Mouse (Mus musculus): ENCODE measurements around the gene Nav2.

Gene Nav2

GRCm38 (mm10) chr7:49525348-49526100, 617.0 kb downstream of the Nav2 start:
- in situ Hi-C loops (cut with MboI; ENCODE audit: low sequenced_read_pairs), result no loop called here

GRCm38 (mm10) chr7:49526101-49526499, 617.6 kb downstream of the Nav2 start:
- in situ Hi-C loops (cut with MboI; ENCODE audit: low sequenced_read_pairs), result no loop called here

- in situ Hi-C loops (cut with MboI; ENCODE audit: low sequenced_read_pairs), result no loop called here
These were observed 619.0 kb downstream of the Nav2 start for GRCm38 (mm10) chr7:49527495-49527894.

GRCm38 (mm10) chr7:49527925-49528324, 619.4 kb downstream of the Nav2 start:
- in situ Hi-C loops (cut with MboI; ENCODE audit: low sequenced_read_pairs), result no loop called here

- in situ Hi-C loops (cut with MboI; ENCODE audit: low sequenced_read_pairs), result no loop called here
These were observed 621.0 kb downstream of the Nav2 start for GRCm38 (mm10) chr7:49529498-49529897.

- in situ Hi-C loops (cut with MboI; ENCODE audit: low sequenced_read_pairs), result no loop called here
These were observed 625.1 kb downstream of the Nav2 start for GRCm38 (mm10) chr7:49533571-49533970.

GRCm38 (mm10) chr7:49534208-49534607, 625.7 kb downstream of the Nav2 start:
- in situ Hi-C loops (cut with MboI; ENCODE audit: low sequenced_read_pairs), result no loop called here

- in situ Hi-C loops (cut with MboI; ENCODE audit: low sequenced_read_pairs), result no loop called here
These were observed 629.8 kb downstream of the Nav2 start for GRCm38 (mm10) chr7:49538360-49538759.

- in situ Hi-C loops (cut with MboI; ENCODE audit: low sequenced_read_pairs), result no loop called here
These were observed 631.7 kb downstream of the Nav2 start for GRCm38 (mm10) chr7:49540181-49540580.

- in situ Hi-C loops (cut with MboI; ENCODE audit: low sequenced_read_pairs), result no loop called here
These were observed 633.6 kb downstream of the Nav2 start for GRCm38 (mm10) chr7:49542135-49542534.

- in situ Hi-C loops (cut with MboI; ENCODE audit: low sequenced_read_pairs), result no loop called here
These were observed 636.5 kb downstream of the Nav2 start for GRCm38 (mm10) chr7:49544775-49545705.

- in situ Hi-C loops (cut with MboI; ENCODE audit: low sequenced_read_pairs), result no loop called here
These were observed 637.2 kb downstream of the Nav2 start for GRCm38 (mm10) chr7:49545706-49546097.

GRCm38 (mm10) chr7:49548397-49548796, 639.9 kb downstream of the Nav2 start:
- in situ Hi-C loops (cut with MboI; ENCODE audit: low sequenced_read_pairs), result no loop called here

GRCm38 (mm10) chr7:49553236-49553981, 644.9 kb downstream of the Nav2 start:
- in situ Hi-C loops (cut with MboI; ENCODE audit: low sequenced_read_pairs), result no loop called here

GRCm38 (mm10) chr7:49558240-49558640, 649.7 kb downstream of the Nav2 start:
- in situ Hi-C loops (cut with MboI; ENCODE audit: low sequenced_read_pairs), result no loop called here

- in situ Hi-C loops (cut with MboI; ENCODE audit: low sequenced_read_pairs), result no loop called here
These were observed 650.4 kb downstream of the Nav2 start for GRCm38 (mm10) chr7:49558895-49559294.

- in situ Hi-C loops (cut with MboI; ENCODE audit: low sequenced_read_pairs), result no loop called here
These were observed 651.5 kb downstream of the Nav2 start for GRCm38 (mm10) chr7:49560012-49560411.

GRCm38 (mm10) chr7:49562404-49562803, 653.9 kb downstream of the Nav2 start:
- in situ Hi-C loops (cut with MboI; ENCODE audit: low sequenced_read_pairs), result no loop called here

GRCm38 (mm10) chr7:49562851-49563250, 654.3 kb downstream of the Nav2 start:
- in situ Hi-C loops (cut with MboI; ENCODE audit: low sequenced_read_pairs), result no loop called here

GRCm38 (mm10) chr7:49565084-49565483, 656.6 kb downstream of the Nav2 start:
- in situ Hi-C loops (cut with MboI; ENCODE audit: low sequenced_read_pairs), result no loop called here

GRCm38 (mm10) chr7:49565798-49566197, 657.3 kb downstream of the Nav2 start:
- in situ Hi-C loops (cut with MboI; ENCODE audit: low sequenced_read_pairs), result no loop called here

All from CH12F3 (cell line).